Mouse (Mus musculus) heart, embryonic 10.5 days (tissue): ENCODE measurements around the gene Sox13. TPM values are rescaled to one million over a fixed set of nuclear protein-coding genes. Genes with fewer than 3 reads are reported as not detected.

Experiments used
- DNase-seq: peaks from one replicate; pipeline ENCODE4 v3.0.0-alpha.2; 2017; ENCODE audit warnings: low spot score
- H3K27ac ChIP-seq: fragments of 300-500 bp; sonication (generic); 2 replicates; pipeline ENCODE4 v1.5.1; 2016; ENCODE audit warnings: mild to moderate bottlenecking
- H3K27me3 ChIP-seq: fragments of 300-500 bp; sonication (generic); 2 replicates; pipeline ENCODE4 v1.6.1; 2016; ENCODE audit warnings: mild to moderate bottlenecking; ENCODE audit not compliant: poor library complexity, insufficient read depth, severe bottlenecking
- H3K36me3 ChIP-seq: fragments of 300-500 bp; sonication (generic); 2 replicates; pipeline ENCODE4 v1.6.1; 2016; ENCODE audit warnings: mild to moderate bottlenecking, moderate library complexity
- H3K4me1 ChIP-seq: fragments of 300-500 bp; sonication (generic); 2 replicates; pipeline ENCODE4 v1.6.1; 2016; ENCODE audit warnings: mild to moderate bottlenecking
- H3K4me3 ChIP-seq: fragments of 300-500 bp; sonication (generic); 2 replicates; pipeline ENCODE4 v1.5.1; 2016; ENCODE audit warnings: mild to moderate bottlenecking, moderate library complexity
- H3K9me3 ChIP-seq: fragments of 300-500 bp; sonication (generic); 2 replicates; pipeline ENCODE4 v1.6.1; 2016; ENCODE audit warnings: mild to moderate bottlenecking, moderate library complexity
- WGBS: fragments of 180-500 bp; shearing (Covaris S2); methylation state at CpG from one replicate; pipeline ENCODE4 v1.1.7; 2016; 5-methylcytosine and 5-hydroxymethylcytosine counted together
- polyA plus RNA-seq: library from polyadenylated mRNA; unstranded; fragments of >200 nt; fragmentation: Nextera tagmentation; extraction: Ambion mirVana; gene quantifications from 2 replicates; pipeline ENCODE4 v1.2.1, GENCODE M21; 2016

Gene Sox13
- polyA plus RNA-seq, 1 experiment from 2014 or later = 8.5 TPM

GRCm38 (mm10) chr1:133386209-133386608 is 38.0 kb downstream of the Sox13 start:
- H3K36me3 ChIP-seq = peaks cover 40% of the 10 kb centered on the region
- no peak overlapping the region for H3K4me3 ChIP-seq
- DNase-seq = no peak
- H3K27ac ChIP-seq = peak overlapping the region; percentile 65; the same call in 1 of the 2 replicates
- no peaks in the 10 kb centered on the region for H3K9me3 ChIP-seq
- WGBS = 58% methylated on average over 11 of the region's 11 CpGs
- H3K4me1 ChIP-seq = peaks cover 48% of the 10 kb centered on the region
- peaks cover 20% of the 10 kb centered on the region for H3K27me3 ChIP-seq

GRCm38 (mm10) chr1:133385506-133385905 is 38.7 kb downstream of the Sox13 start:
- peak; percentile 90 for DNase-seq

GRCm38 (mm10) chr1:133383157-133383783 is 40.9 kb downstream of the Sox13 start:
- DNase-seq = no peak
- peaks cover 52% of the 10 kb centered on the region for H3K4me1 ChIP-seq
- no peaks in the 10 kb centered on the region for H3K9me3 ChIP-seq
- WGBS = 89% methylated on average over 14 of the region's 14 CpGs
- peaks cover 22% of the 10 kb centered on the region for H3K36me3 ChIP-seq
- no peak overlapping the region for H3K4me3 ChIP-seq
- peaks cover 11% of the 10 kb centered on the region for H3K27me3 ChIP-seq
- no peak overlapping the region for H3K27ac ChIP-seq

More at GRCm38 (mm10) chr1:133385506-133385905, 38.7 kb downstream of the Sox13 start:
- Histone ChIP-seq H3K27me3 (peaks cover 20% of the 10 kb centered on the region), H3K4me3 (0 out of 2 replicates have a peak overlapping the region, but pooled peaks have one; percentile 12), H3K4me1 (peaks cover 51% of the 10 kb centered on the region), H3K36me3 (peaks cover 39% of the 10 kb centered on the region), H3K9me3 (no peaks in the 10 kb centered on the region), H3K27ac (peak overlapping the region; percentile 65)
- 30% methylated on average over 9 of the region's 9 CpGs for WGBS

GRCm38 (mm10) chr1:133382552-133383155 is 41.5 kb downstream of the Sox13 start:
- Histone ChIP-seq H3K27me3 (0 out of 2 replicates have a peak, but pooled peaks cover 7% of the 10 kb centered on the region), H3K27ac (peak overlapping the region; percentile 49), H3K4me3 (no peak overlapping the region), H3K36me3 (peaks cover 22% of the 10 kb centered on the region), H3K9me3 (no peaks in the 10 kb centered on the region), H3K4me1 (peaks cover 45% of the 10 kb centered on the region)
- WGBS = 54% methylated on average over 12 of the region's 12 CpGs
- DNase-seq = no peak

- 6% methylated on average over 9 of the region's 9 CpGs for WGBS
- Histone ChIP-seq H3K27me3 (peaks cover 6% of the 10 kb centered on the region; the same call in 1 of the 2 replicates), H3K36me3 (peaks cover 22% of the 10 kb centered on the region), H3K9me3 (no peaks in the 10 kb centered on the region), H3K4me3 (no peak overlapping the region), H3K27ac (peak overlapping the region; percentile 49; the same call in 1 of the 2 replicates), H3K4me1 (peaks cover 41% of the 10 kb centered on the region)
- peak; percentile 90 for DNase-seq
These were observed 42.2 kb downstream of the Sox13 start for GRCm38 (mm10) chr1:133382008-133382407.

GRCm38 (mm10) chr1:133380347-133381065 is 43.7 kb downstream of the Sox13 start:
- Histone ChIP-seq H3K27me3 (peaks cover 6% of the 10 kb centered on the region; the same call in 1 of the 2 replicates), H3K9me3 (no peaks in the 10 kb centered on the region), H3K4me3 (no peak overlapping the region), H3K4me1 (peaks cover 30% of the 10 kb centered on the region), H3K36me3 (peaks cover 16% of the 10 kb centered on the region), H3K27ac (no peak overlapping the region)
- WGBS = 65% methylated on average over 14 of the region's 14 CpGs
- peak; percentile 79 for DNase-seq

GRCm38 (mm10) chr1:133379986-133380320 is 44.2 kb downstream of the Sox13 start:
- H3K27ac ChIP-seq = no peak overlapping the region
- peaks cover 27% of the 10 kb centered on the region for H3K4me1 ChIP-seq
- 76% methylated on average over 3 of the region's 3 CpGs for WGBS
- peaks cover 14% of the 10 kb centered on the region for H3K36me3 ChIP-seq
- H3K27me3 ChIP-seq = peaks cover 6% of the 10 kb centered on the region; the same call in 1 of the 2 replicates
- DNase-seq = no peak
- no peak overlapping the region for H3K4me3 ChIP-seq
- no peaks in the 10 kb centered on the region for H3K9me3 ChIP-seq

- H3K27ac ChIP-seq = no peak overlapping the region
- no peaks in the 10 kb centered on the region for H3K9me3 ChIP-seq
- WGBS = 44% methylated on average over 10 of the region's 10 CpGs
- DNase-seq = no peak
- peaks cover 6% of the 10 kb centered on the region; the same call in 1 of the 2 replicates for H3K27me3 ChIP-seq
- no peak overlapping the region for H3K4me3 ChIP-seq
- peaks cover 9% of the 10 kb centered on the region for H3K36me3 ChIP-seq
- H3K4me1 ChIP-seq = peaks cover 27% of the 10 kb centered on the region
These were observed 44.8 kb downstream of the Sox13 start for GRCm38 (mm10) chr1:133379254-133379985.

GRCm38 (mm10) chr1:133377547-133377946 is 46.6 kb downstream of the Sox13 start:
- Histone ChIP-seq H3K27me3 (peaks cover 6% of the 10 kb centered on the region; the same call in 1 of the 2 replicates), H3K36me3 (no peaks in the 10 kb centered on the region), H3K4me1 (peaks cover 26% of the 10 kb centered on the region), H3K4me3 (no peak overlapping the region), H3K27ac (no peak overlapping the region), H3K9me3 (no peaks in the 10 kb centered on the region)
- no peak for DNase-seq
- WGBS = 86% methylated on average over 5 of the region's 5 CpGs

GRCm38 (mm10) chr1:133375696-133376346 is 48.4 kb downstream of the Sox13 start:
- WGBS = 74% methylated on average over 10 of the region's 10 CpGs
- H3K4me3 ChIP-seq = no peak overlapping the region
- DNase-seq = no peak

GRCm38 (mm10) chr1:133372113-133372512 is 52.1 kb downstream of the Sox13 start:
- Histone ChIP-seq H3K27ac (no peak overlapping the region), H3K4me3 (no peak overlapping the region), H3K27me3 (peaks cover 32% of the 10 kb centered on the region; the same call in 1 of the 2 replicates), H3K4me1 (peaks cover 32% of the 10 kb centered on the region), H3K9me3 (no peaks in the 10 kb centered on the region), H3K36me3 (no peaks in the 10 kb centered on the region)
- DNase-seq = no peak
- WGBS = 64% methylated on average over 8 of the region's 8 CpGs

More at GRCm38 (mm10) chr1:133375696-133376346, 48.4 kb downstream of the Sox13 start:
- H3K27me3 ChIP-seq = peaks cover 22% of the 10 kb centered on the region; the same call in 1 of the 2 replicates
- peaks cover 28% of the 10 kb centered on the region for H3K4me1 ChIP-seq
- no peak overlapping the region for H3K27ac ChIP-seq
- H3K36me3 ChIP-seq = no peaks in the 10 kb centered on the region
- H3K9me3 ChIP-seq = no peaks in the 10 kb centered on the region

GRCm38 (mm10) chr1:133371431-133371830 is 52.7 kb downstream of the Sox13 start:
- 81% methylated on average over 6 of the region's 6 CpGs for WGBS
- H3K27me3 ChIP-seq = peaks cover 36% of the 10 kb centered on the region
- H3K4me1 ChIP-seq = peaks cover 38% of the 10 kb centered on the region
- no peak overlapping the region for H3K27ac ChIP-seq
- no peak overlapping the region for H3K4me3 ChIP-seq
- H3K9me3 ChIP-seq = no peaks in the 10 kb centered on the region
- no peak for DNase-seq
- no peaks in the 10 kb centered on the region for H3K36me3 ChIP-seq
